Mouse (Mus musculus) left cerebral cortex, postnatal 36 days (tissue): Measurements from ENCODE around the gene Smim20. TPM values are rescaled to one million over a fixed set of nuclear protein-coding genes. Genes with fewer than 3 reads are reported as not detected.
A peak's percentile ranks its signal among the peaks of the same experiment; 100 is the strongest.

Experiments used
- DNase-seq, 2 experiments: peaks; one replicate each; pipeline ENCODE4 v3.0.0; 2021 to 2022; ENCODE audit warnings: low spot score in 2 of 2, mixed read lengths in 1 of 2
- intact Hi-C: fragments of 180-260 bp; cut with DNase I; formaldehyde crosslinking; loops from one replicate; pipeline ENCODE4 v1.15.1; 2025
- total RNA-seq, 2 experiments: library from RNA; stranded (reverse); gene quantifications; 2 replicates each; pipeline ENCODE4 v1.2.3; 2021

The Smim20 gene
- total RNA-seq, 2 experiments from 2014 or later, result 33.5 to 40.5 TPM

GRCm38 (mm10) chr5:53301496-53301895, 34.6 kb downstream of the Smim20 start:
- no peak for DNase-seq
- intact Hi-C loops, result no loop called here

- DNase-seq, result no peak
- intact Hi-C loops, result no loop called here
These were observed 36.2 kb downstream of the Smim20 start for GRCm38 (mm10) chr5:53302895-53303670.

- intact Hi-C loops, result no loop called here
- DNase-seq, result no peak
These were observed 37.1 kb downstream of the Smim20 start for GRCm38 (mm10) chr5:53303941-53304340.

DNA sequence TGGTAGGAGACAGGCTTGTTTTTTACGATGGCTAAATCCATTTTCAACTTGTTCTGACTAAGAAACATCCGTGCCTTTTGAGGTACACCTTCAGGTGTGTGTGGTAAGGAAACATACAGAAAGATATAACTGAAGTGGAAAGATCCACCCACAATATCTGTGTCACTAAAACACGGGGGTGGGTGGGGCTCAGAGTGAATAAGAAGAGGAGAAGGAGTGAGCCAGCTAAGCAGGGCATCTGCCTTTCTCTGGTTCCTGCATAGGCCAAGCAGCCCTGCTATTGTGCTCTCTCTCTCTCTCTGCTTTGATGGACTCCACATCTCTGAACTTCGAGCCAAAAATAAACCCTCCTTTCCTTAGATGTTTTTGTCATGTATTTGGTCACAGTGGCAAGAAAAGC, 38.1 kb downstream of the Smim20 start:
- intact Hi-C loops, result no loop called here
- no peak for DNase-seq

DNA sequence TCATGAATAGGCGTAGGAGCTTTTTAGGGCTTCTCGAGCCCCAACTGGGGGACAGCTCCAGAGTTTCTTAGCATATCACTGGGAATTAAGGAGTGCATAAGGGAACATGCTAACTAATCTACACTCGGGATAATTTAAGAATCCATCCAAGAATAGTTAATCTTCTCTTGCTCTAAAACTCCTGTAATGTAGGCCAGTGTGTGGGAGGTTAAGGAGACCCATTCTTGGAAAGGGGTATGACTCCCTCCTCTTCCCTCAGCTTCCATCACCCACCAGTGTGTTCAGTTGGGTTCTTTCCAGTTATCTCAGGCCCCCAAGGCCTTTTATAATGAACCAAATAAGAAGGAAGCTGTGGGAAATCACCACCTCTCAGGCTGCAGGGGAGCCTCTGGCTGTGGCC, 40.0 kb downstream of the Smim20 start:
- intact Hi-C loops, result no loop called here
- DNase-seq, result no peak

- DNase-seq, result no peak
- intact Hi-C loops, result no loop called here
These were observed 40.6 kb downstream of the Smim20 start for GRCm38 (mm10) chr5:53307437-53307836.

- intact Hi-C loops, result no loop called here
- DNase-seq, result no peak
These were observed 47.7 kb downstream of the Smim20 start for GRCm38 (mm10) chr5:53314404-53315167.

- no peak for DNase-seq
These were observed 48.9 kb downstream of the Smim20 start for GRCm38 (mm10) chr5:53315829-53316228.

GRCm38 (mm10) chr5:53317396-53317795, 50.5 kb downstream of the Smim20 start:
- no peak for DNase-seq
- intact Hi-C loops, result no loop called here

More at GRCm38 (mm10) chr5:53315829-53316228, 48.9 kb downstream of the Smim20 start:
- intact Hi-C loops, result no loop called here

GRCm38 (mm10) chr5:53317885-53318466, 51.1 kb downstream of the Smim20 start:
- DNase-seq, result no peak
- intact Hi-C loops, result no loop called here

GRCm38 (mm10) chr5:53320331-53320730, 53.4 kb downstream of the Smim20 start:
- no peak for DNase-seq
- intact Hi-C loops, result no loop called here

- intact Hi-C loops, result no loop called here
- DNase-seq, result no peak
These were observed 55.0 kb downstream of the Smim20 start for GRCm38 (mm10) chr5:53321901-53322300.

DNA sequence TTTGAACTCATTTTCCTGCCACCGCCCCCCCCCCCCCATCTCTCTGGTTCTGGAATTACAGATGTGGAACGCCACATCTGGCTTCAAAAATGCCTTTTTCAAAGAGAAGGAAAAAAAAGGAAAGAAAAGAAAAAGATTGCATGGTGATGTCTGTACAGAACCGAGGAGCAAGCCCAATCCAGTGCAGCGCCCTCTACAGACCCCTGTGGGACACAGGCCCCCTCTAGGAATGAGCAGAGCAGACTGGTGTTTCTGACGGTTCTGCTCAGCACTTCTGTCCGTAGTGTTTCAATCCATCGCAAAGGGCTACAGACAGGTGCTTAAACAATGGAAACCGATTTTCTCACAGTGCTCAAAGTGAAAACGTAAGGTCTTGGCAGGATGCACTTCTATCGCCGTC, 55.6 kb downstream of the Smim20 start:
- DNase-seq, result no peak
- intact Hi-C loops, result no loop called here

DNA sequence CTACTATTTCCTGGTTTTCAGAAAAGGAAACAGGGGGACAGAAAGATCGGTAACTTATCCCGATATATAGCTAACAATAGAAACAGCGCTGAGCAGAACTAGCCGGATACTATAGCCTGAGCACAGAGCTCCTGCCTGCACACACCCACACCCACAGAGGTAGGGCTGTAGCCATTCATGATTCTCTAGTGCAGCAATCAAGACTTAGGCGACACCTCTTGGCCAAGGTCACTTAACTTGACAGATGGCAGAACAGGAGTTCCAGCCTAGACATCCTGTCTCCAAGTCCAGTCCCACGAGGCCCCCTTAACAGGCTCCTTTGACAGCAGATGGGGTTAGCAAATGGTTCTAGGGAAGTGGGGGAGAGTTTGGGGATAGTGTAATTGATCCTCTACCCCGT, 56.2 kb downstream of the Smim20 start:
- DNase-seq, result no peak
- intact Hi-C loops, result no loop called here

- intact Hi-C loops, result no loop called here
- DNase-seq, result no peak
These were observed 57.4 kb downstream of the Smim20 start for GRCm38 (mm10) chr5:53324256-53324655.

DNA sequence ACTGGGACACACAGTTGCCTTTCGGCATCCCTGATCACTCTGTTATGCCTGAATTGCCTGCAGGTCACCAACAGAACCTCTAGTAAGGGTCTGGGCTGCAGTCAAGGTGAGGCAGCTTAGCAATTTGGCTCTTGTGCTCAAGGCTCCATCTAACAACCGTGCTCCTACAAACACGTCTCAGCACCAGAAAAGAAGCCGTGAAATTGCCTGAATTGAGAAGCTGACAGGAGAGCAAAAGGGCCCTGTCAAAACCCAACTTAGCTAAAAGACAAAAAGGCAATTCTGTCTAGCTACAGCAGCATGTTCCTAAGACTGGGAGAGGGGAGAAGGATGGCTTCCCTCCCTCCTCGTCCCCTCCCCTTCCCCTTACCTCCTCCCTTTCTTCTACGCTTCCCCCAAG, 57.9 kb downstream of the Smim20 start:
- intact Hi-C loops, result no loop called here

DNA sequence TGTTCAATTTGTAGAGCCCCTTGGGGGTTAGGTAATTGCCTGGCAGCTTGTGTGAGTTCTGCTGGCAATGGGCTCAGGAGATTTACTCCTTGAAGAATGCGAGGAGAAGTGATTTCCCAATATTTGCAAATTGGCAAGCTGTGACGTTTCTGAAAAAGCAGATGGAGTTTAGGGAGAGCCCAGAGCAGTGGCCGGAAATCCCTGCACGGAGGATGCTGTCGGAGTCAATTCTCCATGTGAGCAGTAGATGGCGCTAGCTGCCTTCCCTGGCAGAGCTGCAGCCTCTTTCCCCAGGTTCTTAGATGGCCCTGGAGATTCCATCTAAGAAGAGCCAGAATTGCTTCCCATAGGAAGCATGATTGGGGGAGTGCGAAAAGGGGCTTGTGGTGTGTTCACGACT, 59.1 kb downstream of the Smim20 start:
- intact Hi-C loops, result no loop called here
- peak; percentile 68 to 78 for DNase-seq

More for the DNA sequence above, 57.9 kb downstream of the Smim20 start:
- DNase-seq, result no peak

- intact Hi-C loops, result no loop called here
- no peak for DNase-seq
These were observed 59.6 kb downstream of the Smim20 start for GRCm38 (mm10) chr5:53326491-53326890.
